Mouse (Mus musculus) spleen, adult 2 months (tissue): ENCODE measurements around the gene A030014E15Rik.

ENCODE experiments used
- CTCF ChIP-seq: fragments of 200-500 bp; IDR thresholded peaks from 2 replicates; pipeline ENCODE4 v1.5.1; 2011; ENCODE audit warnings: mild to moderate bottlenecking, inconsistent platforms; ENCODE audit not compliant: insufficient read depth, insufficient read length, insufficient replicate concordance; ENCODE audit errors: extremely low read depth
- POLR2A ChIP-seq: fragments of 200-500 bp; IDR thresholded peaks from 2 replicates; pipeline ENCODE4 v1.6.1; 2011; ENCODE audit warnings: low read depth, low read length, inconsistent platforms

DNA sequence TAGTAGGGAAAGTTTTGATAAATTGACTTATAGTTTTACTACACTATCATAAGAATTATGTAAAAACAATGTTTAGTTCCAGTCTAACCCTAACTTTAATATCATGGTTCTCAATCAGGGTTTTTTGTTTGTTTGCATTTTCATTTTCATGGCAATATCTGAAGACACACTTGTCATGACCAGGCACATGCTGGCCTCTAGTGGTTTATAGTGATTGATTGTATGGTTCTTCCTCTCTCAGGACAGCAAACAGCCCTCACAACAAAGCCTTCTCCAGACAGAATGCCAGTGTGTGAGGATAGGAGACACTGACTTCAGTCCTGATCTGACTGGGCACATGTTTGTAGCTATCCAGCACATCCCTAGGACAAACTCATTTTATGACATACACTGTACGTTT is 48.5 kb downstream of the A030014E15Rik start:
- TF ChIP-seq CTCF (no peak), POLR2A (no peak)
